Mouse (Mus musculus) myocyte (in vitro differentiated cells): ENCODE measurements around the gene Nod1. TPM values are rescaled to one million over a fixed set of nuclear protein-coding genes. Genes with fewer than 3 reads are reported as not detected.
"Not testable (repeated sequence)": the region's sequence is repeated elsewhere in the genome, so short reads cannot be mapped to it uniquely, and the experiment has no call there.

Experiments used
- H3K27me3 ChIP-seq: one replicate; pipeline ENCODE4 v1.6.1; 2011; ENCODE audit not compliant: control insufficient read depth, insufficient read depth, insufficient read length
- H3K36me3 ChIP-seq: one replicate; pipeline ENCODE4 v1.6.1; 2011; ENCODE audit not compliant: control insufficient read depth, insufficient read depth
- H3K4me2 ChIP-seq: one replicate; pipeline ENCODE4 v1.6.1; 2011; ENCODE audit warnings: low read depth, control low read depth
- H3K4me3 ChIP-seq: one replicate; pipeline ENCODE4 v1.5.1; 2011; ENCODE audit warnings: mild to moderate bottlenecking, control low read depth, moderate library complexity
- H3K79me2 ChIP-seq: one replicate; pipeline ENCODE4 v1.6.1; 2011; ENCODE audit not compliant: control insufficient read depth, insufficient read depth
- H3ac ChIP-seq: one replicate; pipeline ENCODE4 v1.6.1; 2011; ENCODE audit not compliant: control insufficient read depth, insufficient read length
- CEBPB ChIP-seq: IDR thresholded peaks from 2 replicates; pipeline ENCODE4 v1.6.1; 2011; ENCODE audit warnings: mild to moderate bottlenecking, moderate library complexity; ENCODE audit not compliant: poor library complexity, insufficient read depth, severe bottlenecking
- E2F4 ChIP-seq: IDR thresholded peaks from one replicate; pipeline ENCODE4 v1.6.1; 2011; ENCODE audit warnings: mild to moderate bottlenecking, control low read depth, moderate library complexity; ENCODE audit not compliant: insufficient read depth
- MAX ChIP-seq: IDR thresholded peaks from one replicate; pipeline ENCODE4 v1.6.1; 2011; ENCODE audit warnings: low read depth, mild to moderate bottlenecking, control low read depth
- MYOD1 ChIP-seq, 3 experiments: IDR thresholded peaks; one replicate each; pipeline ENCODE4 v1.6.1; 2011; ENCODE audit warnings: control low read depth in 2 of 3, low read depth in 2 of 3, mild to moderate bottlenecking in 2 of 3, moderate library complexity in 1 of 3; ENCODE audit not compliant: insufficient read length in 2 of 3, control insufficient read depth in 1 of 3
- MYOG ChIP-seq, 3 experiments: IDR thresholded peaks; one replicate each; pipeline ENCODE4 v1.6.1; 2011; ENCODE audit warnings: control low read depth in 2 of 3, low read depth in 2 of 3, mild to moderate bottlenecking in 2 of 3; ENCODE audit not compliant: insufficient read length in 2 of 3, control insufficient read depth in 1 of 3, insufficient read depth in 1 of 3
- POLR2A ChIP-seq: IDR thresholded peaks from one replicate; pipeline ENCODE4 v1.6.1; 2011; ENCODE audit warnings: low read depth, mild to moderate bottlenecking, control low read depth, moderate library complexity; ENCODE audit not compliant: insufficient read length
- POLR2AphosphoS2 ChIP-seq: IDR thresholded peaks from one replicate; pipeline ENCODE4 v1.6.1; 2011; ENCODE audit warnings: low read depth, control low read depth; ENCODE audit not compliant: insufficient read length
- REST ChIP-seq: IDR thresholded peaks from one replicate; pipeline ENCODE4 v1.6.1; 2011; ENCODE audit warnings: mild to moderate bottlenecking, control low read depth, moderate library complexity; ENCODE audit not compliant: insufficient read depth, insufficient read length
- SRF ChIP-seq: IDR thresholded peaks from one replicate; pipeline ENCODE4 v1.6.1; 2011; ENCODE audit warnings: low read depth; ENCODE audit not compliant: control insufficient read depth, insufficient read length
- TCF12 ChIP-seq: IDR thresholded peaks from one replicate; pipeline ENCODE4 v1.6.1; 2011; ENCODE audit warnings: mild to moderate bottlenecking, control low read depth; ENCODE audit not compliant: poor library complexity, insufficient read depth, severe bottlenecking
- TCF3 ChIP-seq: IDR thresholded peaks from one replicate; pipeline ENCODE4 v1.6.1; 2011; ENCODE audit warnings: low read depth, control low read depth; ENCODE audit not compliant: insufficient read length
- USF1 ChIP-seq: IDR thresholded peaks from one replicate; pipeline ENCODE4 v1.6.1; 2011; ENCODE audit warnings: low read depth, mild to moderate bottlenecking, control low read depth, moderate library complexity
- polyA plus RNA-seq: library from polyadenylated mRNA; unstranded; fragments of >200 nt; fragmentation: generic; extraction: Trizol; gene quantifications from one replicate; pipeline ENCODE4 v1.2.1, GENCODE M21; 2012; ENCODE audit warnings: missing spikeins

Gene Nod1
- polyA plus RNA-seq, 1 experiment: 1.5 TPM

DNA sequence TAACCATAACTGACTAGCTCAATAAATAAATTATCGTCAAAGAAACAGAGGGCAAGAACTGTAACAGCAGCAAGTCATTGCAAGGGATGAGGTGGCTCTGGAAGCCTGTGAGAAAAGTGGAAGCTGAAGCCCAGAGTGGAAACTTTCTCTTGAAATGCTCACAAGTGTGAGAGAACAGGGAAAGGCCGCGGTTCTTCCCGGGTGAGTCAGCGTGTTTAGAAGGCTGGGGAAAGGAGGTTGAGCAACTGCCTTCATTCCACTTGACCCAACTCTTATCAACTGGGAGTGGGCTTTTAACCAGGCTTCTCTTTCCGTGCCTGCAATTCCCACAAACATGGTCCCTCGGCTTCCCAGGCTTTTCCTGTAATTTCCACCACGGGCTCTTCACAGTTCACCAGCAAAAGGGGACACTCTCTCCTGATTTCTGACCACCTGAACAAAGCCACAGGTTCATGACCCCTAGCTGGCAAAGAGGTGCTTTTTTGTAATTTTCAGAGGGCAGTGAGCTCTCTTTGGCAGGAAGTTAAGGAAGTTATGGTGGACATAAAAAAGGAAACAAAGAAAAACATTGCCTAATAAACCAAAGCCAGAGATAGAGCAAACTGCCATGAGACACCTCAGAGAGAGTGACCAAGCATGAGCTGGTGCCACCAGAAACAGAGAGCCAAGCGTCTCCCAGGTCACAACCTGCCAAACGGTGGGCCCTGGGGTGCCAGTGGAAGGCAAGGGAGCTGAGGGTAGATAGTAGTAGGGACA is 17.6 kb downstream of the Nod1 start:
- Histone ChIP-seq H3K27me3 (no peaks in the 10 kb centered on the region), H3K4me2 (no peak overlapping the region), H3K79me2 (no peaks in the 10 kb centered on the region), H3K4me3 (no peak overlapping the region), H3K36me3 (no peaks in the 10 kb centered on the region), H3ac (no peak overlapping the region)
- TF ChIP-seq TCF3: no peak
- TF ChIP-seq USF1: no peak
- TF ChIP-seq CEBPB: no peak
- TF ChIP-seq POLR2AphosphoS2: no peak
- no peak for TF ChIP-seq E2F4
- no peak for TF ChIP-seq REST
- TF ChIP-seq MAX: no peak
- TF ChIP-seq MYOD1 (IDR thresholded peaks at IDR 0.05; ENCODE audit: control insufficient read depth in 1 of 3, insufficient read length in 2 of 3, low read depth in 2 of 3): no peak
- no peak for TF ChIP-seq SRF
- no peak for TF ChIP-seq MYOG (IDR thresholded peaks at IDR 0.05; ENCODE audit: control insufficient read depth in 1 of 3, insufficient read depth in 1 of 3, insufficient read length in 2 of 3, low read depth in 2 of 3)
- TF ChIP-seq TCF12: no peak
- TF ChIP-seq POLR2A: no peak

DNA sequence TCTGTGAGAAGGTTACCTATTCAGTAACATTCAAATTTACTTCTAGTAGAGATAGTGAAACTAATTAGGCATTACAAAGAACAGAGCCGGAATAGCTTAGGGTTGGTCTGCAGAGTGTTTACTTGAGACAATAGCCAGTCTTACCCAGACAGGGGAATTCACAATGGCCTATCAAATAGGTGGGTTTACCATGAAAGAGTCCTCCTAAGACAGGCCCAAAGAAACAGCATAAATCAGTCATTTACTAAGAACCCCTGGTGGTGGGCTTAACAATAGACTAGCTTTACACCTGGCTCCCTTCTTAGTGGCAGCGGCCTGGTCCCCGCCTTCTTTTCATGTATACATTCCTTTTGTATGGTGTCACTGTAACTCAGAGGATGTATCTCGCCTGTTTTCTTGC is 19.0 kb downstream of the Nod1 start:
- H3K4me3 ChIP-seq, H3K36me3 ChIP-seq, H3K27me3 ChIP-seq, H3K79me2 ChIP-seq, H3ac ChIP-seq, H3K4me2 ChIP-seq: not testable (repeated sequence)

DNA sequence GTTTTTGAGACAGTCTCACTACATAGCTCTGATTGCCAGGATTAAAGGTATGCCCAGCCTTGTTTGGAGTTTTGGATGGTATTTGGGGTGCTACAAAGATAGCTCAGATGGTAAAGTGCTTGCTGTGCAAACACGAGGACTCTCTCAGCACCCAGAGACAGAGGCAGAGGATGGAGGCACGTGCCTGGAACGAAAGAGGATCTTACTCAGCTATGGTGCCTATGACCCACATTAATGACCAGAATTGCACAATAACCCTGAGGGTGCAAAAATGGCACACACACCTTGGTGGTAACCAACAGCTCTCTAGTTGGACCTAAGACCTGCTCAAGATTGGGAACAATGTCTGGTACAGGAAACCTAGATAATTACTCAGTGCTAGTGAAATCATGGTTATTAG is 19.9 kb downstream of the Nod1 start:
- Histone ChIP-seq H3K36me3 (no peaks in the 10 kb centered on the region), H3ac (no peak overlapping the region), H3K4me3 (no peak overlapping the region), H3K27me3 (no peaks in the 10 kb centered on the region), H3K4me2 (no peak overlapping the region), H3K79me2 (no peaks in the 10 kb centered on the region)
- no peak for TF ChIP-seq MAX

DNA sequence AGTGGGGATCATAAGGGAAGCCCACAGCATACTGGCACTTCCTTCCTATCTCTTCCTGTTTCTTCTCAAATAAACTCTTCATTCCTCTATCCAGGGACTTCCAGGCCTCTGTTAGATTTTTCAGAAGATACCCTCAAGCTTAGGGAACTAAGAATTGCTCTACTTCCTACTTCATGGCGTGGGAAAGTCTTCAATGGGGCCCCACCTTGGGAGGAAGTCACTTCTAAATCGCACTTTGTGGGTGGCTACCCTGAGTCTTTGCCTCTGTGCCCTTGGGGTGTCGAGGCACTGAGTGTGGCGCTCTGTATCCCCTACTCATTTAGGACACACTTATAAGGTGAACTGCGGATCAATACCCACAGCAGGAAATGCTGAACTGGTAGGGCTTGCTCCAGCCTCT is 23.7 kb downstream of the Nod1 start:
- no peak for TF ChIP-seq MYOD1 (IDR thresholded peaks at IDR 0.05; ENCODE audit: control insufficient read depth in 1 of 3, insufficient read length in 2 of 3, low read depth in 2 of 3)
- TF ChIP-seq MYOG (IDR thresholded peaks at IDR 0.05; ENCODE audit: control insufficient read depth in 1 of 3, insufficient read depth in 1 of 3, insufficient read length in 2 of 3, low read depth in 2 of 3): no peak
- no peak for TF ChIP-seq E2F4
- TF ChIP-seq SRF: no peak
- TF ChIP-seq USF1: no peak
- TF ChIP-seq CEBPB: no peak
- TF ChIP-seq MAX: no peak
- no peak for TF ChIP-seq POLR2AphosphoS2
- TF ChIP-seq REST: no peak
- TF ChIP-seq TCF12: no peak
- no peak for TF ChIP-seq TCF3
- no peak for TF ChIP-seq POLR2A
- H3K79me2 ChIP-seq: no peaks in the 10 kb centered on the region
- H3K4me2 ChIP-seq: no peak overlapping the region
- no peak overlapping the region for H3ac ChIP-seq
- H3K36me3 ChIP-seq: no peaks in the 10 kb centered on the region
- no peak overlapping the region for H3K4me3 ChIP-seq
- no peaks in the 10 kb centered on the region for H3K27me3 ChIP-seq

DNA sequence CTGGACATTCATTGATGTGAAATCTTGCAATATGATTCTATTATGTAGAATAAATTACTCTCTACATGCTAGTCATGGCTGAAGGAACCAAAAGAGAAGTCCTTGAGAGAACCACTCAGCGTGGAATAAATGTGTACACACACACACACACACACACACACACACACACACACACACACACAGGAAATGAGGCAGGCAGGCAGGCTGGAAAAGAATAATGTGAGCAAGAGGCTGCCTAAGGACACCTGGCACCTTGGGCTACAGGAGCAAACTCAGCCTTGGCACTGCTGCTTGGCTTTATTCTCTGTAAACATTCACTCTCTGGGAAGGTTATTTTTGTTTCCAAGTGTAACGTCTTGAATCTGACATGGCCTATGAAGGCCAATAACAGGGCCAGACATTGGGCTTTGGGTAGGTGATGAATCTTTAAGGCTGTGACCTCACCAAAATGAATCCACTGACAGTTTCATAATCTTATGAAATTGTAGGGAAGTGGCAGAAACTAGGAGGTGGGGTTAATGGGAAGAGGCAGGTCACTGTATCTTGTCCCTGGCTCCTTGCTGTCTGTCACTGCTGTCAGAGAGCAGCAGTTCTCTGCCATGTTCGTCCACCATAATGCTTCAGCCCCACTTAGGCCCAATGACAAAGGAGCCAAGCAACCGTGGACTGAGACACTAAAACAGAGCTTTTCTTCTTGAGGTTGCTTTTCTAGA is 26.0 kb downstream of the Nod1 start:
- H3K36me3 ChIP-seq: no peaks in the 10 kb centered on the region
- no peaks in the 10 kb centered on the region for H3K27me3 ChIP-seq
- TF ChIP-seq TCF12 (no peak), TCF3 (no peak), MYOG (IDR thresholded peaks at IDR 0.05; ENCODE audit: control insufficient read depth in 1 of 3, insufficient read depth in 1 of 3, insufficient read length in 2 of 3, low read depth in 2 of 3) (no peak), USF1 (no peak), POLR2A (no peak), MYOD1 (IDR thresholded peaks at IDR 0.05; ENCODE audit: control insufficient read depth in 1 of 3, insufficient read length in 2 of 3, low read depth in 2 of 3) (no peak), SRF (no peak), MAX (no peak), REST (no peak)
- H3K4me3 ChIP-seq: no peak overlapping the region
- no peak overlapping the region for H3K4me2 ChIP-seq
- no peaks in the 10 kb centered on the region for H3K79me2 ChIP-seq
- H3ac ChIP-seq: no peak overlapping the region
